Mouse (Mus musculus) heart, embryonic 14.5 days (tissue): ENCODE measurements around the gene March10. TPM values are rescaled to one million over a fixed set of nuclear protein-coding genes. Genes with fewer than 3 reads are reported as not detected.

Experiments used
- ATAC-seq: fragments of 200-750 bp; cut with Nextera tagmentation; 2 replicates; pipeline ENCODE4 v1.8.0; 2017; ENCODE audit warnings: low read depth, moderate TSS enrichment; ENCODE audit not compliant: insufficient number of reproducible peaks, insufficient read depth, low FRiP score
- H3K27ac ChIP-seq, 2 experiments: fragments of 200-500 bp in 1 of 2; fragments of 300-500 bp in 1 of 2; sonication (generic) in 1 of 2; replicated peaks in 1 of 2; 2 replicates each; pipeline ENCODE4 v1.5.1; 2012 to 2014; ENCODE audit warnings: low read depth in 2 of 2, low read length in 2 of 2, control low read depth in 1 of 2, mild to moderate bottlenecking in 1 of 2, mixed read lengths in 1 of 2; ENCODE audit not compliant: control insufficient read depth in 1 of 2, insufficient read depth in 1 of 2
- H3K27me3 ChIP-seq: fragments of 300-500 bp; sonication (generic); 2 replicates; pipeline ENCODE4 v1.6.1; 2014; ENCODE audit warnings: mild to moderate bottlenecking, low read length, control low read depth; ENCODE audit not compliant: control insufficient read depth, insufficient read depth
- H3K36me3 ChIP-seq: fragments of 300-500 bp; sonication (generic); 2 replicates; pipeline ENCODE4 v1.6.1; 2014; ENCODE audit warnings: mild to moderate bottlenecking, control low read depth, low read length, mixed read lengths; ENCODE audit not compliant: control insufficient read depth, insufficient read depth
- H3K4me1 ChIP-seq, 2 experiments: fragments of 200-500 bp in 1 of 2; fragments of 300-500 bp in 1 of 2; sonication (generic) in 1 of 2; 2 replicates each; pipeline ENCODE4 v1.6.1; 2012 to 2014; ENCODE audit warnings: low read length in 2 of 2, control low read depth in 1 of 2, mixed read lengths in 1 of 2; ENCODE audit not compliant: control insufficient read depth in 2 of 2, insufficient read depth in 2 of 2
- H3K4me2 ChIP-seq: fragments of 300-500 bp; sonication (generic); 2 replicates; pipeline ENCODE4 v1.6.1; 2014; ENCODE audit warnings: mild to moderate bottlenecking, low read length
- H3K4me3 ChIP-seq, 2 experiments: fragments of 200-500 bp in 1 of 2; fragments of 300-500 bp in 1 of 2; sonication (generic) in 1 of 2; 2 replicates each; pipeline ENCODE4 v1.5.1; 2012 to 2014; ENCODE audit warnings: low read length in 2 of 2, mild to moderate bottlenecking in 2 of 2, control low read depth in 1 of 2, low read depth in 1 of 2, moderate library complexity in 1 of 2; ENCODE audit not compliant: control insufficient read depth in 1 of 2, insufficient read depth in 1 of 2
- H3K9ac ChIP-seq: fragments of 300-500 bp; sonication (generic); 2 replicates; pipeline ENCODE4 v1.6.1; 2014; ENCODE audit warnings: mild to moderate bottlenecking, low read length
- H3K9me3 ChIP-seq: fragments of 300-500 bp; sonication (generic); 2 replicates; pipeline ENCODE4 v1.6.1; 2016; ENCODE audit warnings: low read length, control low read depth; ENCODE audit not compliant: control insufficient read depth
- WGBS: fragments of 180-500 bp; shearing (Covaris S2); extraction: QIAGEN DNeasy Blood & Tissue Kit; methylation state at CpG from one replicate; pipeline ENCODE4 v1.1.7; 2014; 5-methylcytosine and 5-hydroxymethylcytosine counted together
- polyA plus RNA-seq: library from polyadenylated mRNA; unstranded; fragments of >200 nt; fragmentation: Nextera tagmentation; extraction: Ambion mirVana; gene quantifications from 2 replicates; pipeline ENCODE4 v1.2.1, GENCODE M21; 2014

March10 gene
- polyA plus RNA-seq, 1 experiment from 2014 or later = 0.28 TPM

DNA sequence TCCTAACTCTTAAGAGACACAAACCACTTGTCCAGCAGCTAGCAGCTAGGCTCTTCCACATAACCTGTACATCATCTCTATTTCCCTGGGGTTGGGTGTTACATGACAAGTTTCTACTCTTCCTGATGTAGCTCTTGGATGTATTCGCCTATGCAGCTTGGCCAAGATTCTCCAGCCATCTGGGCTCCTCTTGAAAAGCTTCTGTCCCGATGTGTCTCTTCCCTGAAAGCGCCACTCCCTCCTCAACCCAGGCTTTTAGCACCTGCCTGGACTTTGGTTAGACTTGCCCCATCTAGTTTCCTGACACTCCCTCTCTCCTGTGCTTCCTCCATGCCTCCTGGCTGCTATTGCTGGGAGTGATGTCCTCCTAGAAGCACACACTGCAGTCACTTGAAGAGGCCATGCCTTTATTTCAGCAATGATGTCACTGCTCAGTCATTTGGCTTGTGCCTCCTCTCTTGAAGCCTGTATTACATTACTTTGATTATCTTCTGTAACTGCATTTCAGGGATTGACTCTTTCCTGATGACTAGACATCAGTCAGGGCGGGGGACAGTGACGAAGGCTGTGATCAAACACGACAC is 38.3 kb upstream of the March10 start:
- Histone ChIP-seq H3K4me3 (no peak overlapping the region), H3K4me2 (peak overlapping the region; percentile 48), H3K27ac (peak overlapping the region; percentile 54 to 73; a peak in 3 of 4 replicates), H3K27me3 (no peaks in the 10 kb centered on the region), H3K9ac (no peak overlapping the region), H3K4me1 (peaks cover 28 to 36% of the 10 kb centered on the region in 2 experiments), H3K9me3 (no peaks in the 10 kb centered on the region), H3K36me3 (no peaks in the 10 kb centered on the region)
- 43% methylated on average over 6 of the region's 6 CpGs for WGBS
- no peak for ATAC-seq

DNA sequence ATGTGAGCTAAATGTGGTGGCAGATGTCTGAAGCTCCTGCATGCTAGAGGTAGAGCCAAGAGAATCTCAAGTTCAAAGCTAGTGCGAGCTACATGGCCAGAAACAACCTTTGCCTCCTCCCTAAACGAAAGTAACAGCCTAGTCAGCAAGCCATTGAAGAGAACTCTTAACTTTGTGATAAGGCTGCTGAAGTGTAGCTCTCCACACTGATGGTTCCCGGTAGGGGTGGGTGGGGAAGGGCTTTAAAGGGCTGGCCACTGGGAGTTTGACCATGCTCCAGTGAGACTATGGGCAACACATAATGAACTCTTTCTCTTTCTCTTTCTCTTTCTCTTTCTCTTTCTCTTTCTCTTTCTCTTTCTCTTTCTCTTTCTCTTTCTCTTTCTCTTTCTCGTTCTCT is 35.9 kb upstream of the March10 start:
- no peak for ATAC-seq
- Histone ChIP-seq H3K9ac (no peak overlapping the region), H3K4me1 (peaks cover 21 to 30% of the 10 kb centered on the region in 2 experiments), H3K27me3 (no peaks in the 10 kb centered on the region), H3K9me3 (no peaks in the 10 kb centered on the region), H3K4me3 (no peak overlapping the region), H3K36me3 (no peaks in the 10 kb centered on the region), H3K4me2 (no peak overlapping the region), H3K27ac (no peak overlapping the region)
- WGBS = 29% methylated on average over 4 of the region's 4 CpGs

DNA sequence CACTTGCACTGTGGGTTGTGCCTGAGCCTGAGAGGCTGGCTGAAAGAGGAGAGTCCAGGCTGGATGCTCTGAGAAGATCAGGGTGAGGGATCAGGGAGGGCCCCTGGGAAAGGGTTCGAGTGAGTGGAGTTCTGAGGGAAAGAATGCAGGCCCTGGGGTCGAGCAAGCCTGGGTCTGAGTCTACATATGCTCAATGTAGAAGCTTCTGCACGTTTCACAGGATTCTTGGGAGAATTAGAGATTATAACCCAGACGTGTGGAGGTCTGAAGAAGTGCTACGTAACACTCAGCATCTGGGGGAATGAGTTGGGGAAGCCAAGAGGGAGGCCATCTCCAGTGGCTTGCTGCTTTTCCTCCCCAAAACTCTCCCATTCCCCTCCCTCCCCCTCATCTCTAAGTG is 34.4 kb upstream of the March10 start:
- ATAC-seq = no peak
- Histone ChIP-seq H3K27ac (no peak overlapping the region), H3K9me3 (no peaks in the 10 kb centered on the region), H3K4me3 (no peak overlapping the region), H3K4me2 (no peak overlapping the region), H3K27me3 (no peaks in the 10 kb centered on the region), H3K36me3 (no peaks in the 10 kb centered on the region), H3K4me1 (peaks cover 13 to 19% of the 10 kb centered on the region in 2 experiments), H3K9ac (no peak overlapping the region)
- 59% methylated on average over 5 of the region's 5 CpGs for WGBS

DNA sequence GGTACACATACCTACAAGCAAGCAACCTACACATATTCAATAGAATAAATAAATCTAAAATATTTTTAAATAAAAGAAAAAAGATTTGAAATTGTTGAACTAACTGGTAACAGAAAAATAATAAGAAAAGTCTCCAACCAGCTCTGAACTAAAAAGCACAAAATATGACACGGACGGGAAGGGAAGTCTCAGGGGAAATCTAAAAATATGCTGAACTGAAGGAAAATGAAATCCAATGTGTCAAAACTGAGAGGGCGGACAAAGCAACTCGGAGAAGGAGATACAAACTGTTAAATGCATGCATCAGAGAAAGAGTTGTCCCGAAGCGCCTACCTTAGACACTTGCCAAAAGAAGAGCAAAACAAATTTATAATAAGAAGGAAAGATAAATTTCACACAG is 28.9 kb upstream of the March10 start:
- no peak overlapping the region for H3K27ac ChIP-seq
- no peak for ATAC-seq
- no peaks in the 10 kb centered on the region for H3K27me3 ChIP-seq
- no peak overlapping the region for H3K4me3 ChIP-seq
- no peak overlapping the region for H3K4me2 ChIP-seq
- WGBS = 80% methylated on average over 6 of the region's 6 CpGs
- no peaks in the 10 kb centered on the region for H3K9me3 ChIP-seq
- H3K36me3 ChIP-seq = no peaks in the 10 kb centered on the region
- H3K4me1 ChIP-seq = no peaks in the 10 kb centered on the region
- no peak overlapping the region for H3K9ac ChIP-seq

DNA sequence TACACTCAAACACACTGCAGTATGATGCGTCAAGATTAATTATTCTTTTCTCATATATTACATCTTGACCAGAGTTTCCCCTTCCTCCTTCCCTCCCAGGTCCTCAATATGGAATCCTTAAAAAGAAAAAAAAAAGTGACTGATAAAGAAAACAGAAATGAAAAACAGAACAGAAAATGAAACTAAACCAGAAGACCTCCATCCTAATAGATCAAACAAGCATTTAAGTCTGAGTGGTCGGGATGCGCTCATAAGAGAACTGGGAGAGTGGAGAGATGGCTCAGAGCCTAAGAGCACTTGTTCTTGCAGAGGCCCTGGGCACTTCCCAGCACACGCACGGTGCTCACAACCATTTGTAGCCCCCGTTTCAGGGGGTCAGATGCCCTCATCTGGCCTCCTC is 28.5 kb upstream of the March10 start:
- Histone ChIP-seq H3K4me3 (no peak overlapping the region), H3K27ac (no peak overlapping the region), H3K9me3 (no peaks in the 10 kb centered on the region), H3K27me3 (no peaks in the 10 kb centered on the region), H3K4me1 (no peaks in the 10 kb centered on the region), H3K36me3 (no peaks in the 10 kb centered on the region), H3K9ac (no peak overlapping the region), H3K4me2 (no peak overlapping the region)
- no peak for ATAC-seq
- WGBS = 80% methylated on average over 6 of the region's 6 CpGs

DNA sequence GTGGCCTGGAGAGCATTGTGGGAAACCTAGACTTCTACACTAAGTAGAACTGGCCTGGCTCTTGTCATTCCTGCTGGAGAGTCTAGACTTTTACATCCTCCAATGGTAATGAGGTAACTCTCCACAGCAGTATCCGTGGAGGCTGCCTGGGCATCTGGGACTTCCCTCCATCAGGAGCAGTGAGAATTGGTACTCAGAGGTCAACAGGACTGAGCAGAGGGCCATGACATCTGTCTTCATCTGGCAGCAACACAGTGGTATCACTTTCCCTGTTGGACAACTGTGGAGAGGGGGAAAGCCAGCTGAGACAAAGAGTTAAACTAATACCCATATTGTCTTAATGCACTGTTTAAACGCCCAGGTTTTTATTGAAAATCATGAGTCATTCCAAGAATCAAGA is 26.2 kb upstream of the March10 start:
- Histone ChIP-seq H3K27ac (no peak overlapping the region), H3K9me3 (no peaks in the 10 kb centered on the region), H3K4me1 (no peaks in the 10 kb centered on the region), H3K4me3 (no peak overlapping the region), H3K27me3 (no peaks in the 10 kb centered on the region), H3K36me3 (no peaks in the 10 kb centered on the region), H3K9ac (no peak overlapping the region), H3K4me2 (no peak overlapping the region)
- no peak for ATAC-seq
- 59% methylated on average over 2 of the region's 2 CpGs for WGBS

DNA sequence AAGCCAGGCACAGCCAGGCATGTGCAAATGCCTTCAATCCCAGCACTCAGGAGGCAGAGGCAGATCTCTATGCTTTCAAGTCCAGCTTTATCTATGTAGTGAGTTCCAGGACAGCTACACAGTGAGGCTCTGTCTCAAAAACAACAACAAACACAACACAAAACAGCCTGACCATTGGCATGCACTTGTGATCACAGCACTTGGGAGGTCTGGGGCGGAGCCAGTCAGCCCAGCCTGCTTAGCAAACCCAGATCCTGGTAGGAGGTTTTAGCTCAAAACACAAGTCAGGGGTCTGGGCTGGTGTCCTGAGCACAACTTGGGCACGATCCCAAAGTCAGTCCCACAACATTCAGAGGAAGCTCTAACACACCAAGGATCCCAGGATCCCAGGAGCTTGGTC is 18.2 kb upstream of the March10 start:
- no peak overlapping the region for H3K4me3 ChIP-seq
- no peak for ATAC-seq
- H3K9ac ChIP-seq = no peak overlapping the region
- peaks cover 9 to 22% of the 10 kb centered on the region in 2 experiments for H3K4me1 ChIP-seq
- peak overlapping the region in 1 of 2 experiments; percentile 22; a peak in 1 of 4 replicates for H3K27ac ChIP-seq
- no peaks in the 10 kb centered on the region for H3K9me3 ChIP-seq
- WGBS = 63% methylated on average over 2 of the region's 2 CpGs
- H3K4me2 ChIP-seq = no peak overlapping the region
- H3K36me3 ChIP-seq = no peaks in the 10 kb centered on the region
- H3K27me3 ChIP-seq = no peaks in the 10 kb centered on the region

DNA sequence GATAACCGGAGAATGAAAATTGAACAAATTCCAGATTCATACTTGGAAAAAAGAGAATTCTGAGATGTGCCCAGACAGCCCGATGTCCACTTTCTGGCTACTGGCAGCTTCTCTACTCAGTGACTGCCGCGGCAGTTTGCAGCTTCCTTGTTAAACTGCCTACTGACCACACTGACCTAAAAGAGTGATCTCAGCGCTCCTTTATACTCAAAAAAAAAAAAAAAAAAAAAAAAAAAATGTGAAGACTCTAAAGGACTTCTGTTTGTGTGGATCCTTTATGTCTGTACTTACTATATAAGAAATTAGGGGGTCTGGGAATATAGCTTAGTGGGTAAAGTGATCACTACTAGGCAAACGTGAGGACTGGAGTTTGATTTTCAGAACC is 17.8 kb upstream of the March10 start:
- Histone ChIP-seq H3K9ac (no peak overlapping the region), H3K9me3 (no peaks in the 10 kb centered on the region), H3K27me3 (no peaks in the 10 kb centered on the region), H3K27ac (peak overlapping the region in 1 of 2 experiments; percentile 22; a peak in 1 of 4 replicates), H3K36me3 (no peaks in the 10 kb centered on the region), H3K4me3 (no peak overlapping the region), H3K4me1 (peaks cover 13 to 26% of the 10 kb centered on the region in 2 experiments), H3K4me2 (no peak overlapping the region)
- ATAC-seq = no peak
- 47% methylated on average over 6 of the region's 6 CpGs for WGBS
